Mouse (Mus musculus): ENCODE measurements around the gene Ttyh2.

- TF ChIP-seq GATA1 (IDR thresholded peaks at IDR 0.05; ENCODE audit: borderline replicate concordance, low read length): no peak
- no peak for TF ChIP-seq FLI1 (IDR thresholded peaks at IDR 0.05; ENCODE audit: low read length)
These were observed 19.8 kb upstream of the Ttyh2 start for GRCm38 (mm10) chr11:114655350-114656008.

All from megakaryocyte, embryonic 14.5 days (primary cell).